Mouse (Mus musculus): Measurements from ENCODE around the gene Neurod6. TPM values are rescaled to one million over a fixed set of nuclear protein-coding genes. Genes with fewer than 3 reads are reported as not detected.

Neurod6 gene
- not detected in 2 replicates for total RNA-seq (2012; rRNA removed)
- polyA plus RNA-seq (2012; ENCODE audit: insufficient read depth in 1 of 2, insufficient read length in 2 of 2, low read depth in 1 of 2, low replicate concordance in 2 of 2, missing spikeins in 1 of 2): not detected

- TF ChIP-seq EP300 (IDR thresholded peaks at IDR 0.05; ENCODE audit: low read depth in 1 of 2, low read length in 2 of 2) (no peak), ZNF384 (IDR thresholded peaks at IDR 0.05; ENCODE audit: low read depth, low read length) (no peak)
- Histone ChIP-seq H3K36me3 (ENCODE audit: control insufficient read depth in 1 of 2, insufficient read depth in 2 of 2, low read length in 2 of 2) (no peaks in the 10 kb centered on the region), H3K79me2 (ENCODE audit: control insufficient read depth, insufficient read depth, low read length, poor library complexity) (no peaks in the 10 kb centered on the region), H3K4me3 (ENCODE audit: control insufficient read depth in 1 of 2, insufficient read depth in 1 of 2, low read depth in 2 of 2, low read length in 2 of 2) (no peak within 1 kb of the TSS), H3K9me3 (replicated peaks; ENCODE audit: insufficient read depth, low read length) (no peaks in the 10 kb centered on the region), H3K27ac (ENCODE audit: control insufficient read depth, low read depth, low read length) (no peak within 1 kb of the TSS), H3K27me3 (ENCODE audit: control insufficient read depth in 1 of 2, insufficient read depth in 2 of 2, low read length in 2 of 2) (no peaks in the 10 kb centered on the region), H3K9ac (ENCODE audit: control insufficient read depth, low read depth, low read length, poor library complexity, severe bottlenecking) (no peak within 1 kb of the TSS), H3K4me1 (ENCODE audit: control insufficient read depth in 1 of 2, insufficient read depth in 2 of 2, low read length in 2 of 2) (no peaks in the 10 kb centered on the region)
- DNase-seq (ENCODE audit: low read depth, low spot score): no peak
Measured at GRCm38 (mm10) chr6:55680974-55681373, at the start of gene Neurod6. TSS of gene Neurod6 (minus strand) at chr6:55681263.

DNA sequence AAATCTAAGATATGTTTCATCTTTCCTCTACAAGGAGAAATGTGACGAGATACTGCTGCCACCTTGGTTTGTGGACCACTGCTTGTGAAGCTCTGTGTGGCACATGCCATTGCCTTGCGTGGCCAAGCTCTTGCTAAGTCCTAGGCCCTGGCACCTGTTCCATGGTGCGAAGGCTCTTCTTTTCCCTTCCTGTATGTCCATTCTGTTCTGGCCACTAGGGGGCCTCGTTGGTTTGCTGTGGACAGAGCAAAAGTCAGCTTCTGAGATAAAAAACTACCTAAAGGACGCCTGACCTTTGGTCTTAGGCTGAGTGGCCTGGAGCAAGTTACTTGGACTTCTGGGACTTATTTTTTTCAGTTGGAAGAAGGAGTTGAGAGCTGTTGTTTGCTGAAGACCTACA, 36.1 kb upstream of the Neurod6 start:
- Histone ChIP-seq H3K27me3 (ENCODE audit: control insufficient read depth in 1 of 2, insufficient read depth in 2 of 2, low read length in 2 of 2) (no peaks in the 10 kb centered on the region), H3K9me3 (replicated peaks; ENCODE audit: insufficient read depth, low read length) (no peaks in the 10 kb centered on the region), H3K79me2 (ENCODE audit: control insufficient read depth, insufficient read depth, low read length, poor library complexity) (no peaks in the 10 kb centered on the region), H3K9ac (ENCODE audit: control insufficient read depth, low read depth, low read length, poor library complexity, severe bottlenecking) (no peak overlapping the region), H3K4me3 (ENCODE audit: control insufficient read depth in 1 of 2, insufficient read depth in 1 of 2, low read depth in 2 of 2, low read length in 2 of 2) (no peak overlapping the region), H3K27ac (ENCODE audit: control insufficient read depth, low read depth, low read length) (no peak overlapping the region), H3K4me1 (ENCODE audit: control insufficient read depth in 1 of 2, insufficient read depth in 2 of 2, low read length in 2 of 2) (no peaks in the 10 kb centered on the region), H3K36me3 (ENCODE audit: control insufficient read depth in 1 of 2, insufficient read depth in 2 of 2, low read length in 2 of 2) (no peaks in the 10 kb centered on the region)
- DNase-seq (ENCODE audit: low read depth, low spot score): peak; percentile 19
- TF ChIP-seq NELFE (IDR thresholded peaks at IDR 0.05; ENCODE audit: low read depth, low read length) (no peak), TBP (IDR thresholded peaks at IDR 0.05; ENCODE audit: low read depth, low read length) (no peak), JUND (IDR thresholded peaks at IDR 0.05; ENCODE audit: low read depth, low read length) (no peak), SMC3 (IDR thresholded peaks at IDR 0.05; ENCODE audit: low read depth, low read length) (0 out of 2 replicates have a peak, but pooled peaks have one; percentile 28), ZC3H11A (IDR thresholded peaks at IDR 0.05; ENCODE audit: low read depth, low read length) (peak; percentile 42), UBTF (IDR thresholded peaks at IDR 0.05; ENCODE audit: borderline replicate concordance, insufficient read depth, low read depth, low read length) (no peak), CHD1 (IDR thresholded peaks at IDR 0.05; ENCODE audit: low read depth, low read length) (no peak), ZKSCAN1 (IDR thresholded peaks at IDR 0.05; ENCODE audit: low read depth, low read length) (no peak), CTCF (IDR thresholded peaks at IDR 0.05 in 2 of 3, conservative IDR thresholded peaks at IDR 0.05 in 1 of 3; ENCODE audit: control insufficient read depth in 1 of 3, insufficient read depth in 1 of 3, low read depth in 2 of 3, low read length in 3 of 3, poor library complexity in 1 of 3, severe bottlenecking in 1 of 3) (peak; percentile 37 to 56 (median 47)), MEF2A (IDR thresholded peaks at IDR 0.05; ENCODE audit: extremely low read depth, insufficient replicate concordance, low read depth, low read length, poor library complexity, severe bottlenecking) (no peak), SIN3A (IDR thresholded peaks at IDR 0.05; ENCODE audit: low read length) (no peak), CHD2 (IDR thresholded peaks at IDR 0.05; ENCODE audit: low read length) (no peak), KAT2A (conservative IDR thresholded peaks at IDR 0.05; ENCODE audit: low read depth, low read length) (no peak), MXI1 (IDR thresholded peaks at IDR 0.05; ENCODE audit: low read depth, low read length) (no peak), MYB (IDR thresholded peaks at IDR 0.05; ENCODE audit: low read depth, low read length) (no peak), USF2 (IDR thresholded peaks at IDR 0.05; ENCODE audit: borderline replicate concordance in 1 of 2, insufficient read depth in 1 of 2, low read depth in 1 of 2, low read length in 2 of 2) (no peak), ZNF384 (IDR thresholded peaks at IDR 0.05; ENCODE audit: low read depth, low read length) (no peak), EP300 (IDR thresholded peaks at IDR 0.05; ENCODE audit: low read depth in 1 of 2, low read length in 2 of 2) (no peak), RAD21 (IDR thresholded peaks at IDR 0.05; ENCODE audit: low read depth, low read length) (peak; percentile 23)

Measured in MEL (cell line).